ENCODE assay signal across 13 mouse cellular contexts in genomic region chr13:20512317-20513240, GRCm38 (mm10).
A peak's percentile ranks its signal among the peaks of the same experiment; 100 is the strongest.
DNase-seq lines count a peak whose midpoint lies in the region; ATAC-seq and TF ChIP-seq lines count a peak whose summit lies in the region.
"Had no signal": no experiment of that assay in that cellular context is flagged by ENCODE, and none has a peak within 500 bp of the region (broad histone marks: within the 10 kb centered on the region; RNA-seq: fewer than 3 reads in every experiment).

No protein-coding gene starts in this region.

- peaks cover 9% of the 10 kb centered on the region; the same call in 1 of the 2 replicates for H3K4me1 ChIP-seq in liver, adult 2 months (ENCODE audit: control insufficient read depth, insufficient read depth, low read length)
- no peaks in the 10 kb centered on the region for H3K4me1 ChIP-seq in liver, embryonic 12.5 days
- H3K4me1 ChIP-seq in intestine, postnatal 0 days (replicated peaks; ENCODE audit: control insufficient read depth, insufficient read depth, low read length) = no peaks in the 10 kb centered on the region; the same call in 1 of the 2 replicates
- H3K4me1 ChIP-seq in stomach, embryonic 15.5 days = no peaks in the 10 kb centered on the region

- no peak overlapping the region for H3K27ac ChIP-seq in liver, adult 2 months (replicated peaks; ENCODE audit: insufficient read depth, low read depth, low read length)
- H3K27ac ChIP-seq in liver, embryonic 12.5 days = no peak overlapping the region
- no peak overlapping the region for H3K27ac ChIP-seq in intestine, postnatal 0 days (ENCODE audit: low read depth, low read length)
- H3K27ac ChIP-seq in stomach, embryonic 15.5 days = no peak overlapping the region; the same call in 1 of the 2 replicates
- H3K27ac ChIP-seq: limb, embryonic 10.5 days had no signal

- H3K27me3 ChIP-seq in liver, adult 2 months (ENCODE audit: control insufficient read depth, insufficient read depth, low read length) = no peaks in the 10 kb centered on the region
- H3K27me3 ChIP-seq in liver, embryonic 12.5 days (replicated peaks) = no peaks in the 10 kb centered on the region
- no peaks in the 10 kb centered on the region for H3K27me3 ChIP-seq in intestine, postnatal 0 days (replicated peaks; ENCODE audit: control insufficient read depth, insufficient read depth, low read length)
- H3K27me3 ChIP-seq in stomach, embryonic 15.5 days (replicated peaks) = no peaks in the 10 kb centered on the region
- H3K27me3 ChIP-seq: heart, embryonic 12.5 days had no signal

- no peak for TF ChIP-seq POLR2A in liver, adult 2 months (IDR thresholded peaks at IDR 0.05; ENCODE audit: extremely low read depth, insufficient read depth, low read length)

- H3K79me2 ChIP-seq in liver, adult 2 months (ENCODE audit: control insufficient read depth, insufficient read depth, low read length) = no peaks in the 10 kb centered on the region

- 63% methylated on average over 10 of the region's 10 CpGs for WGBS in liver, adult 2 months
- 59% methylated on average over 10 of the region's 10 CpGs for WGBS in liver, embryonic 12.5 days (ENCODE audit: insufficient replicate concordance)
- 45% methylated on average over 10 of the region's 10 CpGs for WGBS in intestine, postnatal 0 days
- WGBS in stomach, embryonic 15.5 days = 45% methylated on average over 10 of the region's 10 CpGs

- DNase-seq in cerebellum, postnatal 14 days = peak; percentile 46 to 51
- no peak for DNase-seq in cerebellum, postnatal 4 days (ENCODE audit: low spot score in 2 of 2)
- peak; percentile 76 for DNase-seq in liver, adult 2 months (ENCODE audit: extremely low read depth, low read depth, low spot score)
- DNase-seq in testis, postnatal 14 days (ENCODE audit: low spot score) = no peak
- DNase-seq: kidney, adult 18-20 months; lung, postnatal 10 days; spleen, adult 18-20 months had no signal

- no peak overlapping the region for H3K9ac ChIP-seq in liver, adult 2 months (ENCODE audit: low read depth, low read length)
- H3K9ac ChIP-seq in liver, embryonic 12.5 days = no peak overlapping the region
- no peak overlapping the region for H3K9ac ChIP-seq in intestine, postnatal 0 days (ENCODE audit: low read depth, low read length)
- H3K9ac ChIP-seq in stomach, embryonic 15.5 days = no peak overlapping the region
- H3K9ac ChIP-seq: heart, embryonic 12.5 days had no signal

- no peak overlapping the region for H3K4me2 ChIP-seq in liver, embryonic 12.5 days
- no peak overlapping the region for H3K4me2 ChIP-seq in intestine, postnatal 0 days (replicated peaks; ENCODE audit: low read depth)
- H3K4me2 ChIP-seq in stomach, embryonic 15.5 days = no peak overlapping the region
- H3K4me2 ChIP-seq: heart, embryonic 12.5 days had no signal

- TF ChIP-seq CTCF in liver, adult 2 months (IDR thresholded peaks at IDR 0.05; ENCODE audit: low read depth, low read length) = no peak
- no peak for TF ChIP-seq CTCF in intestine, postnatal 0 days (IDR thresholded peaks at IDR 0.05; ENCODE audit: low read depth)

- H3K36me3 ChIP-seq in liver, adult 2 months (ENCODE audit: control insufficient read depth, insufficient read depth, low read length) = no peaks in the 10 kb centered on the region
- H3K36me3 ChIP-seq in liver, embryonic 12.5 days = no peaks in the 10 kb centered on the region
- no peaks in the 10 kb centered on the region for H3K36me3 ChIP-seq in intestine, postnatal 0 days (ENCODE audit: control insufficient read depth, insufficient read depth)
- no peaks in the 10 kb centered on the region for H3K36me3 ChIP-seq in stomach, embryonic 15.5 days
- H3K36me3 ChIP-seq: heart, embryonic 12.5 days; limb, embryonic 10.5 days had no signal

- no peak overlapping the region for H3K4me3 ChIP-seq in liver, adult 2 months (ENCODE audit: insufficient read depth, low read depth, low read length)
- no peak overlapping the region for H3K4me3 ChIP-seq in liver, embryonic 12.5 days
- no peak overlapping the region for H3K4me3 ChIP-seq in intestine, postnatal 0 days (ENCODE audit: low read depth, low read length)
- H3K4me3 ChIP-seq in stomach, embryonic 15.5 days (replicated peaks) = no peak overlapping the region
- H3K4me3 ChIP-seq: heart, embryonic 12.5 days; limb, embryonic 10.5 days had no signal

- H3K9me3 ChIP-seq in liver, embryonic 12.5 days (replicated peaks) = no peaks in the 10 kb centered on the region
- H3K9me3 ChIP-seq in intestine, postnatal 0 days (ENCODE audit: control insufficient read depth) = no peaks in the 10 kb centered on the region
- no peaks in the 10 kb centered on the region for H3K9me3 ChIP-seq in stomach, embryonic 15.5 days
- H3K9me3 ChIP-seq: heart, embryonic 12.5 days; limb, embryonic 10.5 days had no signal

- no peak for ATAC-seq in liver, embryonic 12.5 days
- ATAC-seq in intestine, postnatal 0 days = peak; percentile 63; the same call in 1 of the 2 replicates
- peak; percentile 85 for ATAC-seq in stomach, embryonic 15.5 days (ENCODE audit: insufficient read depth, low FRiP score, low read depth)
- ATAC-seq in activated CD4-positive, CD25-positive, alpha-beta regulatory T cell, adult 4 months = no peak

Comparison
In these comparisons a context has a peak if more than half of its experiments do, and no peak if none do; other contexts are left out.
1. DNase-seq: peak in cerebellum, postnatal 14 days (2 of 2) and liver, adult 2 months (single experiment); none in cerebellum, postnatal 4 days (0 of 2) and testis, postnatal 14 days (single experiment).
2. ATAC-seq: peak in intestine, postnatal 0 days (single experiment) and stomach, embryonic 15.5 days (single experiment); none in liver, embryonic 12.5 days (single experiment) and activated CD4-positive, CD25-positive, alpha-beta regulatory T cell, adult 4 months (single experiment).